Mouse (Mus musculus): ENCODE data around the gene Vmn1r158. TPM values are rescaled to one million over a fixed set of nuclear protein-coding genes. Genes with fewer than 3 reads are reported as not detected.
"Not testable (repeated sequence)": the region's sequence is repeated elsewhere in the genome, so short reads cannot be mapped to it uniquely, and the experiment has no call there.

Vmn1r158 gene
- total RNA-seq (2021), result not detected

- DNase-seq; intact Hi-C loops (cut with DNase I): not testable (repeated sequence)
Observed at GRCm38 (mm10) chr7:22790682-22791081, at the start of gene Vmn1r158. Vmn1r158 (minus strand) TSS chr7:22790782.

- intact Hi-C loops (cut with DNase I); DNase-seq: not testable (repeated sequence)
Observed at GRCm38 (mm10) chr7:22775981-22776380, 14.6 kb downstream of the Vmn1r158 start.

- DNase-seq; intact Hi-C loops (cut with DNase I): not testable (repeated sequence)
Observed at GRCm38 (mm10) chr7:22761397-22761796, 29.2 kb downstream of the Vmn1r158 start, which contains the start of gene Vmn1r157. Vmn1r157 (plus strand) TSS chr7:22761697.

Other genes starting within 250 kb of the Vmn1r158 start
- gene Gm4201, start 225.4 kb downstream of the Vmn1r158 start, total RNA-seq (2021), result not detected
- gene Gm4565, start 202.7 kb downstream of the Vmn1r158 start, total RNA-seq (2021), result not detected
- not detected for gene Vmn1r155, start 132.8 kb downstream of the Vmn1r158 start, total RNA-seq (2021)
- gene Gm8693, start 98.5 kb downstream of the Vmn1r158 start, total RNA-seq (2021), result not detected
- gene Gm4567, start 71.1 kb downstream of the Vmn1r158 start, total RNA-seq (2021), result not detected
- not detected for gene Vmn1r157, start 29.1 kb downstream of the Vmn1r158 start, total RNA-seq (2021)
- not detected for gene Vmn1r159, start 52.8 kb upstream of the Vmn1r158 start, total RNA-seq (2021)
- not detected for gene Vmn1r160, start 80.4 kb upstream of the Vmn1r158 start, total RNA-seq (2021)
- gene Gm4214, start 193.9 kb upstream of the Vmn1r158 start, total RNA-seq (2021), result not detected
- not detected for gene Gm4216, start 229.1 kb upstream of the Vmn1r158 start, total RNA-seq (2021)

Measured in heart, postnatal 36 days (tissue).